Mouse (Mus musculus) liver, adult 2 months (tissue): ENCODE data around the gene Kiss1r. TPM values are rescaled to one million over a fixed set of nuclear protein-coding genes. Genes with fewer than 3 reads are reported as not detected.

Experiments
- DNase-seq: peaks from one replicate; pipeline ENCODE4 v3.0.0-alpha.2; 2011; ENCODE audit warnings: low read depth, low spot score; ENCODE audit errors: extremely low read depth
- H3K27ac ChIP-seq: fragments of 200-500 bp; replicated peaks from 2 replicates; pipeline ENCODE4 v1.5.1; 2012; ENCODE audit warnings: low read depth, mild to moderate bottlenecking, control low read depth, inconsistent platforms, low read length; ENCODE audit not compliant: insufficient read depth
- H3K27me3 ChIP-seq: fragments of 200-500 bp; 2 replicates; pipeline ENCODE4 v1.6.1; 2012; ENCODE audit warnings: mild to moderate bottlenecking, moderate library complexity, low read length, inconsistent platforms; ENCODE audit not compliant: control insufficient read depth, insufficient read depth
- H3K36me3 ChIP-seq: fragments of 200-500 bp; 2 replicates; pipeline ENCODE4 v1.6.1; 2012; ENCODE audit warnings: low read length, inconsistent platforms; ENCODE audit not compliant: control insufficient read depth, insufficient read depth
- H3K4me1 ChIP-seq: fragments of 200-500 bp; 2 replicates; pipeline ENCODE4 v1.6.1; 2011; ENCODE audit warnings: low read length; ENCODE audit not compliant: control insufficient read depth, insufficient read depth
- H3K4me3 ChIP-seq: fragments of 200-500 bp; 2 replicates; pipeline ENCODE4 v1.5.1; 2011; ENCODE audit warnings: low read depth, mild to moderate bottlenecking, control low read depth, low read length, moderate library complexity; ENCODE audit not compliant: insufficient read depth
- H3K79me2 ChIP-seq: fragments of 200-500 bp; 2 replicates; pipeline ENCODE4 v1.6.1; 2012; ENCODE audit warnings: inconsistent platforms, mild to moderate bottlenecking, low read length, moderate library complexity; ENCODE audit not compliant: control insufficient read depth, insufficient read depth
- H3K9ac ChIP-seq: fragments of 200-500 bp; 2 replicates; pipeline ENCODE4 v1.6.1; 2012; ENCODE audit warnings: low read depth, mild to moderate bottlenecking, control low read depth, inconsistent platforms, low read length
- CTCF ChIP-seq: fragments of 200-500 bp; IDR thresholded peaks from 2 replicates; pipeline ENCODE4 v1.5.1; 2011; ENCODE audit warnings: low read depth, low read length, control low read depth
- POLR2A ChIP-seq: fragments of 200-500 bp; IDR thresholded peaks from 2 replicates; pipeline ENCODE4 v1.6.1; 2011; ENCODE audit warnings: low read length, control low read depth; ENCODE audit not compliant: insufficient read depth; ENCODE audit errors: extremely low read depth
- WGBS: fragments of 180-500 bp; shearing (Covaris S2); methylation state at CpG from one replicate; pipeline ENCODE4 v1.1.7; 2018; 5-methylcytosine and 5-hydroxymethylcytosine counted together
- polyA plus RNA-seq: library from polyadenylated mRNA; depleted of rRNA; stranded (reverse); fragments of >200 nt; gene quantifications from 2 replicates; pipeline ENCODE4 v1.2.3, GENCODE M21; 2012
- total RNA-seq: library from RNA; depleted of rRNA; stranded (reverse); fragments of >200 nt; gene quantifications from 2 replicates; pipeline ENCODE4 v1.2.3, GENCODE M21; 2014

Kiss1r gene
- total and polyA plus RNA-seq, 2 experiments = 0.18 to 1.5 TPM

- DNase-seq = no peak
- TF ChIP-seq CTCF (no peak), POLR2A (no peak)
- no peaks in the 10 kb centered on the region for H3K36me3 ChIP-seq
- H3K27me3 ChIP-seq = no peaks in the 10 kb centered on the region
- peaks cover 34% of the 10 kb centered on the region for H3K4me1 ChIP-seq
- WGBS = 42% methylated on average over 8 of the region's 8 CpGs
- no peak overlapping the region for H3K9ac ChIP-seq
- no peaks in the 10 kb centered on the region for H3K79me2 ChIP-seq
- no peak overlapping the region for H3K27ac ChIP-seq
- H3K4me3 ChIP-seq = no peak overlapping the region
Observed at GRCm38 (mm10) chr10:79932736-79933135, 16.0 kb downstream of the Kiss1r start.

- Histone ChIP-seq H3K79me2 (no peaks in the 10 kb centered on the region; the same call in 1 of the 2 replicates), H3K9ac (no peak overlapping the region), H3K27ac (no peak overlapping the region), H3K36me3 (no peaks in the 10 kb centered on the region), H3K4me3 (no peak overlapping the region), H3K27me3 (no peaks in the 10 kb centered on the region), H3K4me1 (peaks cover 35% of the 10 kb centered on the region)
- no peak for DNase-seq
- 60% methylated on average over 9 of the region's 9 CpGs for WGBS
- TF ChIP-seq POLR2A (no peak), CTCF (no peak)
Observed at GRCm38 (mm10) chr10:79933145-79933679, 16.4 kb downstream of the Kiss1r start.

GRCm38 (mm10) chr10:79933861-79934260 is 17.1 kb downstream of the Kiss1r start:
- H3K4me1 ChIP-seq = peaks cover 31% of the 10 kb centered on the region
- DNase-seq = no peak
- no peak overlapping the region for H3K27ac ChIP-seq
- H3K79me2 ChIP-seq = no peaks in the 10 kb centered on the region; the same call in 1 of the 2 replicates
- no peak for TF ChIP-seq CTCF
- no peak for TF ChIP-seq POLR2A
- no peaks in the 10 kb centered on the region for H3K36me3 ChIP-seq
- no peaks in the 10 kb centered on the region for H3K27me3 ChIP-seq
- no peak overlapping the region for H3K9ac ChIP-seq
- 40% methylated on average over 6 of the region's 6 CpGs for WGBS
- no peak overlapping the region for H3K4me3 ChIP-seq

- H3K27ac ChIP-seq = no peak overlapping the region
Observed at GRCm38 (mm10) chr10:79934272-79934721, 17.5 kb downstream of the Kiss1r start.

GRCm38 (mm10) chr10:79934794-79935569 is 18.2 kb downstream of the Kiss1r start:
- H3K27ac ChIP-seq = no peak overlapping the region

More at GRCm38 (mm10) chr10:79934272-79934721, 17.5 kb downstream of the Kiss1r start:
- WGBS = 6% methylated on average over 13 of the region's 13 CpGs
- Histone ChIP-seq H3K9ac (no peak overlapping the region), H3K4me1 (peaks cover 31% of the 10 kb centered on the region), H3K4me3 (no peak overlapping the region), H3K27me3 (no peaks in the 10 kb centered on the region), H3K36me3 (no peaks in the 10 kb centered on the region), H3K79me2 (no peaks in the 10 kb centered on the region; the same call in 1 of the 2 replicates)
- TF ChIP-seq POLR2A (no peak), CTCF (no peak)
- DNase-seq = peak; percentile 90

More at GRCm38 (mm10) chr10:79934794-79935569, 18.2 kb downstream of the Kiss1r start:
- Histone ChIP-seq H3K4me3 (no peak overlapping the region), H3K4me1 (peaks cover 31% of the 10 kb centered on the region), H3K36me3 (no peaks in the 10 kb centered on the region), H3K27me3 (no peaks in the 10 kb centered on the region), H3K9ac (no peak overlapping the region), H3K79me2 (no peaks in the 10 kb centered on the region; the same call in 1 of the 2 replicates)
- WGBS = 74% methylated on average over 16 of the region's 16 CpGs
- no peak for DNase-seq
- TF ChIP-seq POLR2A (no peak), CTCF (no peak)
